Mouse (Mus musculus): ENCODE data around the gene Gpat2. TPM values are rescaled to one million over a fixed set of nuclear protein-coding genes. Genes with fewer than 3 reads are reported as not detected.

Gene Gpat2
- total and polyA plus RNA-seq, 3 experiments = not detected

DNA sequence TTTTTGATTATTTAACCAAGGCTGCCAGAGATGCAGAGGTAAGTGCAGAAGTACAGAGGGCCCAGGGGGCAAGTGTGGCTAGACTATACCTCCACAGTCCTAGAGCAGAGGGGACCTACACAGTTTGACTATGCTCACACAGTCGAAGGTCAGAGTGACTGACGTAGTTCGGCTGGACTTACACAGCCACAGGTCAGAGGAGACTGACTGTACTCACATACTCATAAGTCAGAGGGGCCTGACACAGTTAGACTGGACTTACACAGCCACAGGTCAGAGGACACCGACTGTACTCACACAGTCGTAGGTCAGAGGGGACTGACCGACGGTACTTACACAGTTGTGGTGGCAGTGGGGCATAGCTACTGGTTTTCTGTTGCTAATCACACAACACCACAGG, 26.3 kb upstream of the Gpat2 start:
- Histone ChIP-seq H3K9me3 (replicated peaks) (no peaks in the 10 kb centered on the region), H3K36me3 (replicated peaks) (no peaks in the 10 kb centered on the region), H3K27me3 (ENCODE audit: insufficient read depth, low read length) (peaks cover 2% of the 10 kb centered on the region), H3K4me3 (ENCODE audit: low read depth, low read length) (no peak overlapping the region), H3K4me1 (ENCODE audit: insufficient read depth, low read depth, low read length) (no peaks in the 10 kb centered on the region)
- TF ChIP-seq TAL1 (conservative IDR thresholded peaks at IDR 0.05; ENCODE audit: low read depth, low read length) (no peak), CTCF (IDR thresholded peaks at IDR 0.05; ENCODE audit: low read depth, low read length) (no peak), GATA2 (IDR thresholded peaks at IDR 0.05; ENCODE audit: borderline replicate concordance, low read depth, low read length) (no peak), GATA1 (IDR thresholded peaks at IDR 0.05; ENCODE audit: borderline replicate concordance, low read length) (no peak), POLR2AphosphoS5 (IDR thresholded peaks at IDR 0.05; ENCODE audit: insufficient replicate concordance, low read depth, low read length) (no peak)
- ATAC-seq (ENCODE audit: extremely low read depth, insufficient number of reproducible peaks, low FRiP score, poor library complexity, severe bottlenecking) (no peak), DNase-seq (ENCODE audit: low spot score) (no peak)

DNA sequence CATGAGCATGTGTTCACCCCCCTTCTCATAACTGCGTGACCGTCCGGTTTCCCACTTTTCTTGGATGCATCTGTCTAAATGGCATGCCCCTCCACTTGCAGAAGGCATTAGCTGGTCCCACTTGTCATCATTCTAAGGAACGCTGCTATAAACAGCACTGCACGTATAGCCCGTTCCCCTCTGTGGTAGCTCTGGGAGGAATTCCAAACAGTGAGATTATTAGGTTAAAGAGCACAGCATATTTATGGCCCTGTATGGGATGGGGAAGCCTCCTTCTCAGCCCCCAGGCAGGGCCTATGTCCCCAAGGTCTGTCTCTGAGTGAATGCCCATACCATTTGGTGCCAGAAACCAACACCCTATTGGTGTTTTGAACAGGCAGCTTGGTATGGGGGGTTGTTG, 13.9 kb upstream of the Gpat2 start:
- H3K27me3 ChIP-seq (ENCODE audit: insufficient read depth, low read length) = peaks cover 10% of the 10 kb centered on the region

DNA sequence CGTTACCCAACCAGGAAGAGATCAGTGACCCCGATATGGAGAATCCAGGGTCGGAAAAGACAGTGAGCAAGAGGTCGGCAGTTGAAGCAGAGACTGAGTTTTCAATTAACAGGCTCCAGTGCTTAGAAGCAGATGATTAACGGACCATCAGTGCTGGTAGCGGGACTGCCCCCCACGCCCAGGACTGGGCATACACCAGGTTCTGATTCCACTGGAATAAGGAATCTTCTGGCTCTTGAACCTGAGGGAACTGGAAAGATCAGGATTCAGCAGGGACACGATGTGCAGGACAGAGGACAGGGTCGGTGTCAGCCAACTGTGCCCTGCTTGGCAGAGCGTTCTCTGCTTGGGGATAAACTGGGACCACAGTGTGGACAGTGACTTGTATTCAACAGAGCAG, 9.2 kb upstream of the Gpat2 start:
- no peak for DNase-seq (ENCODE audit: low spot score)
- H3K9me3 ChIP-seq (replicated peaks) = no peaks in the 10 kb centered on the region
- no peak overlapping the region for H3K4me3 ChIP-seq (ENCODE audit: low read depth, low read length)
- peaks cover 10% of the 10 kb centered on the region for H3K27me3 ChIP-seq (ENCODE audit: insufficient read depth, low read length)
- H3K36me3 ChIP-seq (replicated peaks) = no peaks in the 10 kb centered on the region
- no peaks in the 10 kb centered on the region for H3K4me1 ChIP-seq (ENCODE audit: insufficient read depth, low read depth, low read length)
- TF ChIP-seq CTCF (IDR thresholded peaks at IDR 0.05; ENCODE audit: low read depth, low read length) (no peak), POLR2AphosphoS5 (IDR thresholded peaks at IDR 0.05; ENCODE audit: insufficient replicate concordance, low read depth, low read length) (no peak), GATA1 (IDR thresholded peaks at IDR 0.05; ENCODE audit: borderline replicate concordance, low read length) (no peak), GATA2 (IDR thresholded peaks at IDR 0.05; ENCODE audit: borderline replicate concordance, low read depth, low read length) (no peak), TAL1 (conservative IDR thresholded peaks at IDR 0.05; ENCODE audit: low read depth, low read length) (no peak)
- ATAC-seq (ENCODE audit: extremely low read depth, insufficient number of reproducible peaks, low FRiP score, poor library complexity, severe bottlenecking) = no peak

More for the DNA sequence above, 13.9 kb upstream of the Gpat2 start:
- Histone ChIP-seq H3K36me3 (replicated peaks) (no peaks in the 10 kb centered on the region), H3K4me1 (ENCODE audit: insufficient read depth, low read depth, low read length) (no peaks in the 10 kb centered on the region), H3K4me3 (ENCODE audit: low read depth, low read length) (no peak overlapping the region), H3K9me3 (replicated peaks) (no peaks in the 10 kb centered on the region)
- no peak for DNase-seq (ENCODE audit: low spot score)
- TF ChIP-seq POLR2AphosphoS5 (IDR thresholded peaks at IDR 0.05; ENCODE audit: insufficient replicate concordance, low read depth, low read length) (no peak), TAL1 (conservative IDR thresholded peaks at IDR 0.05; ENCODE audit: low read depth, low read length) (no peak), GATA2 (IDR thresholded peaks at IDR 0.05; ENCODE audit: borderline replicate concordance, low read depth, low read length) (no peak), GATA1 (IDR thresholded peaks at IDR 0.05; ENCODE audit: borderline replicate concordance, low read length) (no peak), CTCF (IDR thresholded peaks at IDR 0.05; ENCODE audit: low read depth, low read length) (no peak)
- no peak for ATAC-seq (ENCODE audit: extremely low read depth, insufficient number of reproducible peaks, low FRiP score, poor library complexity, severe bottlenecking)

DNA sequence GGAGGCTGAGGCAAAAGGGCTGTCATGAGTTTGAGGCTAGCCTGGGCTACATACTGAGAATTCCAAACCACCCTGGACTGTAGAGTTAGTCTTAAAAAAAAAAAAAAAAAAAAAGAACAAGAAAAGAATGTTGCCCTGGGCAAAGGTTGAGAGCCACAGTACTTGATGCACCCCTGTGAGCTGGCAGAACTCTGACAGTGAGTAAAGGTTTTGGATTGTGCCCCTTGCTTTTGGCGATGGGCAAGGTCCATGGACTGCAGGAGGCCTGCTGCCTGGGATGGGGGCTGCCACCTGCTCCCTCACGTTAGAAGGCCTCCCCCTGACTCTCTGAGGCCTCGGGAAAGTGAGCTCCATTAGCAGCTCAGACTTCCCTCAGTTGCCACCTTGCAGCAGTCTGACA, 8.3 kb upstream of the Gpat2 start:
- no peak for DNase-seq (ENCODE audit: low spot score)
- no peak for ATAC-seq (ENCODE audit: extremely low read depth, insufficient number of reproducible peaks, low FRiP score, poor library complexity, severe bottlenecking)
- peaks cover 10% of the 10 kb centered on the region for H3K27me3 ChIP-seq (ENCODE audit: insufficient read depth, low read length)

DNA sequence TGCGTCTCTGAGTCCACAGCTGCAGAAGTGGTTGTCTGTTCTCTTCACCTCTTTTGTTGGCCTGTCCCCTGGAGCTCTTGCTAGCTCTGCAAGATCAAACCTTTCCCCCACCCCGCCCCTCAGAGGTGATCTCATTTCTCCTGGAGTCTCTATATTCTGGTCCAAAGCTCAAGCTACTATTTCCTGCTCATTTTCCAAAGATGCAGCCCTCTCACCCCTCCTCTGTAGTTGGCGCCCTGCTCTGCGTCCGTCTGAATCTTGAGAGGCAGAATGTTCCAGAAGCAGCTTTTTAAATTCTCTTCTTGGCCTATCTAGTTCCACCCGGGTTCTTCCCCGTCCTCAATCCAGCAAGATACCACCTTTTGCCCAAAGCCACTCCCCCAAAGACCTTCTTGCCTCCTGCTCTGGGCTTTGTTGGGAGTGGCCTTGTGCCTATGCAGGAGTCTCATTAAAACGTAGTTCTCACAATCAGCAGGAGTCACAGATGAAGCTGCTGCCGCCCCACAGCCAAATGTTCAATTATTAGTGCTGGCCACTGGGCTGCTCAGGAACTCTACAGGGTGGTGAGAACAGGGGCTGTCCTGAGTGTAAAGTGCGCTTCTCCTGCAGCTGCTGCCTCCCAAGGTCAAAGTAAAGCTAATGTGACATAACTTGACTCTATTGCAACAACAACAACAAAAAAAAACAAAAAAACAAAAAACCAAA, 6.6 kb upstream of the Gpat2 start:
- H3K36me3 ChIP-seq (replicated peaks) = no peaks in the 10 kb centered on the region
- no peaks in the 10 kb centered on the region for H3K9me3 ChIP-seq (replicated peaks)
- H3K27me3 ChIP-seq (ENCODE audit: insufficient read depth, low read length) = 0 out of 2 replicates have a peak, but pooled peaks cover 3% of the 10 kb centered on the region
- ATAC-seq (ENCODE audit: extremely low read depth, insufficient number of reproducible peaks, low FRiP score, poor library complexity, severe bottlenecking) = no peak
- DNase-seq (ENCODE audit: low spot score) = no peak
- H3K4me1 ChIP-seq (ENCODE audit: insufficient read depth, low read depth, low read length) = no peaks in the 10 kb centered on the region
- TF ChIP-seq TAL1 (conservative IDR thresholded peaks at IDR 0.05; ENCODE audit: low read depth, low read length) (no peak), GATA2 (IDR thresholded peaks at IDR 0.05; ENCODE audit: borderline replicate concordance, low read depth, low read length) (no peak), POLR2AphosphoS5 (IDR thresholded peaks at IDR 0.05; ENCODE audit: insufficient replicate concordance, low read depth, low read length) (no peak), CTCF (IDR thresholded peaks at IDR 0.05; ENCODE audit: low read depth, low read length) (no peak), GATA1 (IDR thresholded peaks at IDR 0.05; ENCODE audit: borderline replicate concordance, low read length) (no peak)
- no peak overlapping the region for H3K4me3 ChIP-seq (ENCODE audit: low read depth, low read length)

More for the DNA sequence above, 8.3 kb upstream of the Gpat2 start:
- H3K4me1 ChIP-seq (ENCODE audit: insufficient read depth, low read depth, low read length) = no peaks in the 10 kb centered on the region
- H3K9me3 ChIP-seq (replicated peaks) = no peaks in the 10 kb centered on the region
- H3K36me3 ChIP-seq (replicated peaks) = no peaks in the 10 kb centered on the region
- no peak overlapping the region for H3K4me3 ChIP-seq (ENCODE audit: low read depth, low read length)
- TF ChIP-seq POLR2AphosphoS5 (IDR thresholded peaks at IDR 0.05; ENCODE audit: insufficient replicate concordance, low read depth, low read length) (no peak), GATA2 (IDR thresholded peaks at IDR 0.05; ENCODE audit: borderline replicate concordance, low read depth, low read length) (no peak), GATA1 (IDR thresholded peaks at IDR 0.05; ENCODE audit: borderline replicate concordance, low read length) (no peak), CTCF (IDR thresholded peaks at IDR 0.05; ENCODE audit: low read depth, low read length) (no peak), TAL1 (conservative IDR thresholded peaks at IDR 0.05; ENCODE audit: low read depth, low read length) (no peak)

DNA sequence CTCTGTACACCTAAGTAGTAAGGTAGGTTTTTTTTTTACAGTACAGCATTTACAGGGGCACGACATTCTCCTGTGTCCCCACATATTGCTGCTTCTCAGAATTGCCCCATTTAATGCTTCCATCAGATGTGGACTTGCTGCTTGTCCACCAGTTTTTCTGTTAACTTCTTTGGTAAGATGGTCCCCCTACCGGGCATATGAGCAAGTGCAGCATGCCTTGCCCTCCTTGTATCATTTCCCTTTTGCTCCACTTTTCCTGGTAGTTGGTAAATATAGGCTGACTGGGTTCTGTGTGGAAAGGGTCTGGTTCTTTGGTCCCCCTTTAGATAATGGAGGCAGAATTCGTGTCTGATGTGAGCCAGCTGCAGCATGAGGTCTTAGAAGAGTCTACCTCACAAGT, 5.2 kb downstream of the Gpat2 start:
- Histone ChIP-seq H3K4me1 (ENCODE audit: insufficient read depth, low read depth, low read length) (peaks cover 4% of the 10 kb centered on the region; the same call in 1 of the 2 replicates), H3K36me3 (replicated peaks) (peaks cover 25% of the 10 kb centered on the region), H3K9me3 (replicated peaks) (no peaks in the 10 kb centered on the region), H3K27me3 (ENCODE audit: insufficient read depth, low read length) (peaks cover 21% of the 10 kb centered on the region), H3K4me3 (ENCODE audit: low read depth, low read length) (no peak overlapping the region)
- no peak; the same call in 1 of the 2 replicates for ATAC-seq (ENCODE audit: extremely low read depth, insufficient number of reproducible peaks, low FRiP score, poor library complexity, severe bottlenecking)
- DNase-seq (ENCODE audit: low spot score) = no peak
- TF ChIP-seq CTCF (IDR thresholded peaks at IDR 0.05; ENCODE audit: low read depth, low read length) (peak; percentile 86), GATA2 (IDR thresholded peaks at IDR 0.05; ENCODE audit: borderline replicate concordance, low read depth, low read length) (no peak)

Data from G1E (cell line).